Mouse (Mus musculus) spleen, adult 2 months (tissue): ENCODE data around the gene Gpr35.

ENCODE experiments used
- CTCF ChIP-seq: fragments of 200-500 bp; IDR thresholded peaks from 2 replicates; pipeline ENCODE4 v1.5.1; 2011; ENCODE audit warnings: mild to moderate bottlenecking, inconsistent platforms; ENCODE audit not compliant: insufficient read depth, insufficient read length, insufficient replicate concordance; ENCODE audit errors: extremely low read depth
- POLR2A ChIP-seq: fragments of 200-500 bp; IDR thresholded peaks from 2 replicates; pipeline ENCODE4 v1.6.1; 2011; ENCODE audit warnings: low read depth, low read length, inconsistent platforms

GRCm38 (mm10) chr1:92914993-92915392, 35.7 kb upstream of the Gpr35 start:
- TF ChIP-seq POLR2A (no peak), CTCF (no peak)
